Mouse (Mus musculus): ENCODE results near the gene Zbed5. TPM values are rescaled to one million over a fixed set of nuclear protein-coding genes. Genes with fewer than 3 reads are reported as not detected.

The Zbed5 gene
- polyA plus RNA-seq (2014; fragmentation: Nextera tagmentation; extraction: Ambion mirVana) = 14.9 and 18.6 TPM in 2 replicates

- Histone ChIP-seq H3K9ac (replicated peaks; ENCODE audit: low read depth, low read length) (peak within 1 kb of the TSS; percentile 46), H3K27ac (ENCODE audit: low read depth, low read length) (no peak within 1 kb of the TSS), H3K4me1 (ENCODE audit: control insufficient read depth, insufficient read depth, low read length) (peaks cover 3% of the 10 kb centered on the region; the same call in 1 of the 2 replicates), H3K4me2 (ENCODE audit: low read depth, low read length) (peak within 1 kb of the TSS; percentile 72), H3K4me3 (ENCODE audit: low read depth, low read length) (peak within 1 kb of the TSS; percentile 55), H3K27me3 (ENCODE audit: control insufficient read depth, insufficient read depth, low read length) (no peaks in the 10 kb centered on the region), H3K36me3 (ENCODE audit: control insufficient read depth, insufficient read depth, low read length) (no peaks in the 10 kb centered on the region), H3K9me3 (ENCODE audit: control insufficient read depth, low read length) (no peaks in the 10 kb centered on the region)
- 2% methylated on average over 44 of the region's 44 CpGs for WGBS
- ATAC-seq (ENCODE audit: low read depth) = peak; percentile 99
Observed at GRCm38 (mm10) chr5:129895198-129896088, at the start of gene Zbed5. Zbed5 (plus strand) TSS chr5:129895723.

GRCm38 (mm10) chr5:129846752-129847557, 48.6 kb upstream of the Zbed5 start, which contains the start of gene Sumf2:
Sumf2 (plus strand) TSS chr5:129846986.
- Histone ChIP-seq H3K4me3 (ENCODE audit: low read depth, low read length) (peak within 1 kb of the TSS; percentile 63), H3K36me3 (ENCODE audit: control insufficient read depth, insufficient read depth, low read length) (peaks cover 17% of the 10 kb centered on the region), H3K4me1 (ENCODE audit: control insufficient read depth, insufficient read depth, low read length) (peaks cover 9% of the 10 kb centered on the region), H3K9ac (replicated peaks; ENCODE audit: low read depth, low read length) (peak within 1 kb of the TSS; percentile 71), H3K9me3 (ENCODE audit: control insufficient read depth, low read length) (no peaks in the 10 kb centered on the region), H3K27ac (ENCODE audit: low read depth, low read length) (peak within 1 kb of the TSS; percentile 66), H3K4me2 (ENCODE audit: low read depth, low read length) (peak within 1 kb of the TSS; percentile 74), H3K27me3 (ENCODE audit: control insufficient read depth, insufficient read depth, low read length) (no peaks in the 10 kb centered on the region)
- peak; percentile 98 for ATAC-seq (ENCODE audit: low read depth)
- WGBS = 13% methylated on average over 22 of the region's 22 CpGs

GRCm38 (mm10) chr5:129847558-129847820, 48.0 kb upstream of the Zbed5 start:
- no peak overlapping the region for H3K27ac ChIP-seq (ENCODE audit: low read depth, low read length)
- no peak for ATAC-seq (ENCODE audit: low read depth)
- 56% methylated on average over 8 of the region's 8 CpGs for WGBS

GRCm38 (mm10) chr5:129855163-129855562, 40.4 kb upstream of the Zbed5 start:
- Histone ChIP-seq H3K27me3 (ENCODE audit: control insufficient read depth, insufficient read depth, low read length) (no peaks in the 10 kb centered on the region), H3K36me3 (ENCODE audit: control insufficient read depth, insufficient read depth, low read length) (peaks cover 12% of the 10 kb centered on the region), H3K9ac (replicated peaks; ENCODE audit: low read depth, low read length) (no peak overlapping the region), H3K27ac (ENCODE audit: low read depth, low read length) (no peak overlapping the region), H3K4me1 (ENCODE audit: control insufficient read depth, insufficient read depth, low read length) (no peaks in the 10 kb centered on the region), H3K9me3 (ENCODE audit: control insufficient read depth, low read length) (no peaks in the 10 kb centered on the region), H3K4me3 (ENCODE audit: low read depth, low read length) (no peak overlapping the region), H3K4me2 (ENCODE audit: low read depth, low read length) (no peak overlapping the region)
- no peak for ATAC-seq (ENCODE audit: low read depth)
- 47% methylated on average over 5 of the region's 5 CpGs for WGBS

More at GRCm38 (mm10) chr5:129847558-129847820, 48.0 kb upstream of the Zbed5 start:
- Histone ChIP-seq H3K27me3 (ENCODE audit: control insufficient read depth, insufficient read depth, low read length) (no peaks in the 10 kb centered on the region), H3K9me3 (ENCODE audit: control insufficient read depth, low read length) (no peaks in the 10 kb centered on the region), H3K9ac (replicated peaks; ENCODE audit: low read depth, low read length) (peak overlapping the region; percentile 71; the same call in 1 of the 2 replicates), H3K4me1 (ENCODE audit: control insufficient read depth, insufficient read depth, low read length) (peaks cover 9% of the 10 kb centered on the region), H3K36me3 (ENCODE audit: control insufficient read depth, insufficient read depth, low read length) (peaks cover 17% of the 10 kb centered on the region), H3K4me2 (ENCODE audit: low read depth, low read length) (peak overlapping the region; percentile 74), H3K4me3 (ENCODE audit: low read depth, low read length) (peak overlapping the region; percentile 63)

- no peak overlapping the region for H3K27ac ChIP-seq (ENCODE audit: low read depth, low read length)
- WGBS = 84% methylated on average over 5 of the region's 5 CpGs
- no peak for ATAC-seq (ENCODE audit: low read depth)
Observed at GRCm38 (mm10) chr5:129856414-129856813, 39.1 kb upstream of the Zbed5 start.

GRCm38 (mm10) chr5:129862325-129862724, 33.2 kb upstream of the Zbed5 start:
- 98% methylated on average over 6 of the region's 6 CpGs for WGBS
- Histone ChIP-seq H3K27me3 (ENCODE audit: control insufficient read depth, insufficient read depth, low read length) (no peaks in the 10 kb centered on the region), H3K36me3 (ENCODE audit: control insufficient read depth, insufficient read depth, low read length) (peaks cover 11% of the 10 kb centered on the region), H3K4me2 (ENCODE audit: low read depth, low read length) (no peak overlapping the region), H3K27ac (ENCODE audit: low read depth, low read length) (no peak overlapping the region), H3K4me1 (ENCODE audit: control insufficient read depth, insufficient read depth, low read length) (no peaks in the 10 kb centered on the region), H3K4me3 (ENCODE audit: low read depth, low read length) (no peak overlapping the region), H3K9ac (replicated peaks; ENCODE audit: low read depth, low read length) (no peak overlapping the region), H3K9me3 (ENCODE audit: control insufficient read depth, low read length) (no peaks in the 10 kb centered on the region)
- no peak for ATAC-seq (ENCODE audit: low read depth)

More at GRCm38 (mm10) chr5:129856414-129856813, 39.1 kb upstream of the Zbed5 start:
- no peaks in the 10 kb centered on the region for H3K4me1 ChIP-seq (ENCODE audit: control insufficient read depth, insufficient read depth, low read length)
- H3K4me3 ChIP-seq (ENCODE audit: low read depth, low read length) = no peak overlapping the region
- no peak overlapping the region for H3K9ac ChIP-seq (replicated peaks; ENCODE audit: low read depth, low read length)
- no peaks in the 10 kb centered on the region for H3K9me3 ChIP-seq (ENCODE audit: control insufficient read depth, low read length)
- H3K27me3 ChIP-seq (ENCODE audit: control insufficient read depth, insufficient read depth, low read length) = no peaks in the 10 kb centered on the region
- no peak overlapping the region for H3K4me2 ChIP-seq (ENCODE audit: low read depth, low read length)
- H3K36me3 ChIP-seq (ENCODE audit: control insufficient read depth, insufficient read depth, low read length) = peaks cover 14% of the 10 kb centered on the region

GRCm38 (mm10) chr5:129864467-129864866, 31.1 kb upstream of the Zbed5 start:
- H3K27me3 ChIP-seq (ENCODE audit: control insufficient read depth, insufficient read depth, low read length) = no peaks in the 10 kb centered on the region

GRCm38 (mm10) chr5:129865841-129866240, 29.7 kb upstream of the Zbed5 start:
- H3K27me3 ChIP-seq (ENCODE audit: control insufficient read depth, insufficient read depth, low read length) = no peaks in the 10 kb centered on the region
- no peak overlapping the region for H3K9ac ChIP-seq (replicated peaks; ENCODE audit: low read depth, low read length)
- H3K4me2 ChIP-seq (ENCODE audit: low read depth, low read length) = no peak overlapping the region
- WGBS = 86% methylated on average over 12 of the region's 12 CpGs
- H3K27ac ChIP-seq (ENCODE audit: low read depth, low read length) = no peak overlapping the region
- H3K36me3 ChIP-seq (ENCODE audit: control insufficient read depth, insufficient read depth, low read length) = no peaks in the 10 kb centered on the region
- H3K9me3 ChIP-seq (ENCODE audit: control insufficient read depth, low read length) = no peaks in the 10 kb centered on the region
- no peak overlapping the region for H3K4me3 ChIP-seq (ENCODE audit: low read depth, low read length)
- ATAC-seq (ENCODE audit: low read depth) = no peak
- H3K4me1 ChIP-seq (ENCODE audit: control insufficient read depth, insufficient read depth, low read length) = no peaks in the 10 kb centered on the region

More at GRCm38 (mm10) chr5:129864467-129864866, 31.1 kb upstream of the Zbed5 start:
- Histone ChIP-seq H3K36me3 (ENCODE audit: control insufficient read depth, insufficient read depth, low read length) (0 out of 2 replicates have a peak, but pooled peaks cover 6% of the 10 kb centered on the region), H3K9me3 (ENCODE audit: control insufficient read depth, low read length) (no peaks in the 10 kb centered on the region), H3K4me1 (ENCODE audit: control insufficient read depth, insufficient read depth, low read length) (no peaks in the 10 kb centered on the region), H3K4me2 (ENCODE audit: low read depth, low read length) (no peak overlapping the region), H3K9ac (replicated peaks; ENCODE audit: low read depth, low read length) (no peak overlapping the region), H3K27ac (ENCODE audit: low read depth, low read length) (no peak overlapping the region), H3K4me3 (ENCODE audit: low read depth, low read length) (no peak overlapping the region)
- ATAC-seq (ENCODE audit: low read depth) = no peak
- WGBS = 11% methylated on average over 18 of the region's 18 CpGs
